Mouse (Mus musculus) right cerebral cortex, adult 18-20 months (tissue): ENCODE results near the gene Prkn.

ENCODE experiments used
- DNase-seq: peaks from one replicate; pipeline ENCODE4 v3.0.0; 2022; ENCODE audit warnings: mixed read lengths

Prkn gene

DNA sequence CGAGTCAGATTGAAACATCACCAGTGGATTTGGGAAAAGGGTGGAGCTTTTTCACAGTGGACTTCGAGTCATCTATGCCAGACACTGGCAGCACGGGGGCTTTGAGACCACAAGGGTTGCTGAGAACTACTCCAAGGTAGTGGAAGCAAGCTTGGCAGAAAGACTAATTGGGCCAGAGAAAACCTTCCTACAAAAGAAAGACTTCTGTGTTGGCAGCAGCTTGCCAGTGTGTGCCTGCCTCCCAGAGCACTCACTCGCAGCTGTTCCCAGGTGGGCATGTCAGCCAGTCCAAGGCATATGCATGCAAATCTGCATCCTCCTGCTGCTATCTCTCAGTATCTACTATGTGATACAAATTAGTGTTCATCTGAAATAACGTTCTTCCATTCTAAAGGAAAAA lies 302.1 kb downstream of the Prkn start:
- peak; percentile 80 for DNase-seq

DNA sequence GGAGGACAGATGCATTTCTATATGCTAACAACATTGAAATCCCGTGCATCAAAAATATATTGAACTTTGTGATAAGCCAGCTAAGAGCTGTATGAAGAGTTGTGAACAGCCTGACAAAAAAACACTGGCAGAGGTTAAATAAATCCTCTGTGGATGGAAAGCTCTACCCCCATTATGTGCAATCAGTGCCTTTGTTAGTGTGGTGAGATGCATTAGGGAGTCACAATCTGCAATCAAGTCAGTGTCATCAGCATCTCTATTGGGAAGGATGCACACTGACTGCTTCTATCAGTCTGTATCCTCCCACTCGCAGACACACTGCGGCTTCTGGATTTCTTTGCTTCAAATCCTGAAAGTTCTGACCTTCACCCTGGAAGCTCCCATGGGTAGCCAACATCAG lies 315.9 kb downstream of the Prkn start:
- peak; percentile 22 for DNase-seq

DNA sequence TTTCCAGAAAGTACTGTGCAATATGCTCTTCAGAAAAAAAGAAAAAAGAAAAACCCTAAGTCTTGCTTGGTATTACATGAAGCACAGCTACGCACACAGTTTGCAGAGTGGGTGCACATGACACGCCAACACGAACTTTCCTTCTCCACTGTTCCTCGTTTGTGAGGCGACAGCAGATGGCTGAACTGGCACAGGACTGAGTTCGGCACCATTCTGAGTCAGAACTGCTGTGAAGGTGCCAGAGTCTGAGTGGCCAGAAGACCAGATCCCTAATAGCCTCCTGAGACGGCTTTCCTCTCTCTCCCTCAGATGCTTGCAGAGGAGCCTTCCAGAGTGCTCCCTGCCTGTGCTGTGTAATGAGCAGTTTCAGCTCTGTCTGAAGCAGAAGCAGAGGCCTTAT lies 317.4 kb downstream of the Prkn start:
- DNase-seq: peak; percentile 91

DNA sequence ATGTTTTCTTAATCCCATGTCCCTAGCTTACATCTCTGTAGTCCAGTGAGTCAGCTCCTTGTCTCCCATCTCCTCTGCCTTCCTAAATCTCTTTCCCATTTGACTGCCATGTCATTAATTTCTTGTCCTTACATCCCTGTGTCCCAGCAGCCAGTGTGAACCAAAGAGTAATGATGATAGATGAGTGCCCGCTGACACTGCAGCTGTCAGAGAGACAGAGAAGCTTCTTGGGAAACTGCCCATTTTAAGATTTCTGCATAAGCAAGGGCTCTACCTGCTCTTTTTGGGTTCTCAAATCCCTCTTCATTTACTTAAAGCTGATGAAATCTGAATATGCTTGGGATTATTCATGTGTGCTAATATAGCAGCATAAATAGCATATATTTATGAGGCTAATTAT lies 321.3 kb downstream of the Prkn start:
- no peak for DNase-seq

DNA sequence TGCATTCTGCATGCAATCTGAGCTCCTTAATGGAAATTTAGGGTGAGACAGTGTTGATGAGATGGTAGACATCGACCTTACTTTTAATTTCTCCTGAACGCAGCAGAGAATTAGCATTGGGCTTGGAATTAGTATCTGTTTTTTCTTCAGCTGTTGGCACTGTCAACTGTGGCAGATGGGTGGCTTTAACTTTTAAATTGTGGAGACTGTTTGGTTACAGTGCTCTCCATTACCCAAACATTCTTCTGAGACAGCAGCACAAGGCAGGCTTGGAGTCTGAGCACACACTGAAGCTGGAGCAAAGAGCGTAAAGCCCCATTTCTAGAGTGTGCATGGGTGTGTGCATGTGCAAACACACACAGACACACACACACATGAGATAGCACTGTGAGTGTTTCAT lies 322.6 kb downstream of the Prkn start:
- no peak for DNase-seq

DNA sequence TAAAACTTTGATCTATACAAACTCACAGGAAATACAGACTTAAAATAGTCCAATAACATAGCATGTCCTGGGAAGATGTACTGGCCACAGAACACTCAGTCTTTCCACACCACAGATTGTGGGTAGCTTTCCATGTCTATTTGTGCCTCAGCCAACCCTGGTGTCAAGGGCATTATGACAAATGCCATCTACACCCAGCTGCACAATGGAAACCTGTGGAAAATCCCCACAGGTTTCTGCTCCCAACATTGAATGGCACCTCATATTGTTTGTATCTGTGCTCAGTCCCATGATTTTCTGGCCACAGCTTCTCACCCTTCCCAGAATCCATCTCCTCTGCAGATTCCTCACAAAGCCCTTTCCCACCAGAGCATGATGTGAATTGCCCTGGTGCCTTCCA lies 347.2 kb downstream of the Prkn start:
- no peak for DNase-seq

DNA sequence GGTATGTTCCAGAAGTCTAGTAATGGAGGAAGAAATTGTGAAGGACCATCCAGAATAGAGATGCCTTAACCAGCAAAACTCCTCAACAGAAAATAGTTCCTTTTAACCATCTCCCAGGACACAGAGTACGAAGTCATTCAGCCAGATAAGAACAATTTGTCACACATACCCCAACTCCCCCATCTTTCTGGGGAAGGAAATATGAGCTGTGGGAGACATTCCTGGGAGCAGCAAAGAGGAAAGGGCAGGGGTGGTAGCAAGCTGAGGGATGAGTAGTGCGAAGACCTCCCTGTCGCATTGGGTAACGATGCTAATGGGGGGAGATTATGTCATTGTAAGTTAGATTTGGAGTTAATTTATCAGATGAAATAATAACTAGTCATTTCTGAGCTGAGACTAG lies 348.3 kb downstream of the Prkn start:
- DNase-seq: no peak

DNA sequence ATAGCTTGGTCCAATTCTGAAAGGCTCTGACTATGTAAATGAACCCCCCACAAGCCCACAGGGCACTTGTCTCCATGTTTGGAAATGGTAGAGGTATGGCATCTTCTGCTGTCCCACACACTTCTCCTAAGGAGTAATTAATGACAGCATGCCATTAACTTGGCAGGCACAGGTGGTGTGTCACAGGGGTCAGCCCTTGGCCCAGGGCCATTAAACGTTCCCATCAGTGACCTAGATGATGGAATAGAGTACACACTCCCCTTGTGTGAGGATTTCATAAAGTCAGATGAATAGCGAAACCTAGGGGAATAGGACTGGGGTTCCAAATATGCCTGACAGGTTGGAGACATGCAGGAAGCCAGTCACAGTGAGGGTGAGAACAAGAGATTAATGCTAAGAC lies 350.1 kb downstream of the Prkn start:
- DNase-seq: no peak

DNA sequence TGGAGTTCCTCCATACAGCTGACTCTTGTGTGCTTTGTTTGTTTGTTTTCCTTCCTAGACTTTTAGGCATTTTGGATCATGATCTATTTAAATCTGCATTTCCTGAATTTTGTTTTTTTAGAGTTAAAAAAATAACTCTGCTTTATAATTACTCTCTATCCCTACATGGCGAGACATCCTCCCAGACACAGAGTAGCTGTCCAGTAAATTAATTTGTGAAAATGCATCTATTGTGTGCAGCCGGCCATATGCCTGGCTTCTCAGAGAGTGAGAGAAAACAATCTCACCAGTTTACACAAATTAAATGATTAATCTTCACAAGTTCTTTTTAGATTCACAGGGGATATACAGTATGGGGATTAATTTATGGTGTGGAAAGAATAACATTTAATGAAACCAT lies 357.9 kb downstream of the Prkn start:
- no peak for DNase-seq

DNA sequence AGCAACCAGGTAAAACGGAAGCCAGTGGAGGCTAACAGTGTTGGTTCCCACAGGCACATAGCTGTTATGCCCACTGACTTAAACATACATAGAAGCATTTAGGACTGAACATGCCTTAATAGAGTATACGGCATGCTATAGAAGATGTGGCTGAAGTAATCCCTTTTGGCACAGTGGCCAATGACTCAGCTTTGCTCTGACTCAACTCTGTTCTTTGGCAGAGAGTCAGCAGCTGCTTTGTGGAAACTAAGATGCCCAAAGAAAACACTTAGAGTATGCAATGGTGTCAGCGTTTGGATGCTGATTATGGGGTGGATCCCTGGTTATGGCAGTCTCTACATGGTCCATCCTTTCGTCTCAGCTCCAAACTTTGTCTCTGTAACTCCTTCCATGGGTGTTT lies 368.9 kb downstream of the Prkn start:
- DNase-seq: peak; percentile 69

DNA sequence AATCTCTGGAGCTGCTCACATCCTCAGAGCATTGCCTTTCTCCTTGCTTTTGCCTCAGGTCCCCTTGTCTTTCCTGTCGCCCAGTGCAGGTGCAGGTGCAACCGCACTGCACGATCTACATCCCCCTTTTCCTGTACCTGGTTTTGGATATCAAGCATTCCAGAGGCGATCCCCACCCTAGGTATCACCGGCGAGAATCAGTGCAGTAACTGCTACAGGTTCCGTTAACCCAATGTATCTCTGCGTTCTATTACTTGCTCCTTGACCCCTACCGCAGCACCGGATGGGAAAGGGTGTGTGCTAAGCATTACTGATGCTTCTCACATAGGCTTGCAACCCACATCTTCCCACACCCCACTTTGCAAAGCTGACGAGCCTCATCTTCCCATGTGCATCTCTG lies 370.8 kb downstream of the Prkn start:
- peak; percentile 28 for DNase-seq

DNA sequence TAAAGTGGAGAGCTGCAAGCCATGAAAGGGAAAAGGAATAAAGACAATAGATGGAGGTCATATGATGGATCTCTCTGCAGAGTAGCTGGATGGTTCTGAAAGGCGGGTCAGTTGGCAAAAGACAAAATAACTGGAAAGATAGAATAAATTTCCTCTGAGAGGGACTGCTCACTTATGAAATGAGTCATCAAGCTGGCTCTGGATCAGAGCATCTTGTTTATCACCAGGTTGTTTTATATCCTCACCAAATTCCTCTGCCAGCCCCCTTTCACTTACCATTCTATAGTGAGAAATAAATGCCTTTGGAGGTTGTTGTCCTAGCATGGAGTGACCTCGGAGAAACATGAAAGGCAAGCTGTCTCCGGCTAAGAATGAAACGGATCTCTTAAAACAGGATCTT lies 371.4 kb downstream of the Prkn start:
- DNase-seq: peak; percentile 23

DNA sequence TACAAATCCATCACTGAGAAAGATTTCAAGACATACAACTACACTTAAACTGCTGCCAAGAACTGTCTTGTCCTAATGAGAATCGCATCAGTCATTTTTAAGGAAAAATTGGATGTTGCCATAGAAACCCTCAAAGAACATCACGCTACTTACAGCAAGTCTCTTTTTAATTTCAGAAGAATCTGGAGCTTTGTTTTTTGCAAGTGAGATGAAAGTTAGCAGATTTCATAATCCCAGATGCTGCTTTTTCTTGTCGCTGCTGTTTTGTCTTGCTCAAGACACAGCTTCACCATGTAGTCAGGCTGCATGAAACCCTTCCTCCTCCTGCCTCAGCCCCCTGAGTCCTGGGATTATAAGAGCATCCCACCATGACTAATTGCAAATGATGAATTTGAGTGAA lies 373.5 kb downstream of the Prkn start:
- DNase-seq: peak; percentile 22

DNA sequence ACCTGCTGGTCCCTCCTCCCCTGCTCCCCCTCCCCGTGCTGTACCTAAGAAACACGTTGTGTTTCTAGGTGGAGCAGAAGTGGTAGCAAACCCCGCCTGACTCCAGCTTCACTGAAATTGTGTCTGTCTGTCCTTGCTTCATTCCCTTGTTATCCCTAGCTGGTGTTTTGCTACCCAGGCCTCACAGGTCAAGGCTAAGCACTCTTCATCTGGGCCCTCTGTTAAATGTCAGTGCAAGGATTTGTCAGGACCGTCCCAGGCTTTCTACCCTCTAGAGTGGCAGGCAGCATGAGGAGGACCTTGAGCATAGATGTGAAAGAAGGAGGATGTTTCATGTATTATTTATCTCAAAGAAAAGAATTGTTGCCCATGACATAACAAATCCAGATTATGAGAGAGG lies 388.8 kb downstream of the Prkn start:
- DNase-seq: no peak

DNA sequence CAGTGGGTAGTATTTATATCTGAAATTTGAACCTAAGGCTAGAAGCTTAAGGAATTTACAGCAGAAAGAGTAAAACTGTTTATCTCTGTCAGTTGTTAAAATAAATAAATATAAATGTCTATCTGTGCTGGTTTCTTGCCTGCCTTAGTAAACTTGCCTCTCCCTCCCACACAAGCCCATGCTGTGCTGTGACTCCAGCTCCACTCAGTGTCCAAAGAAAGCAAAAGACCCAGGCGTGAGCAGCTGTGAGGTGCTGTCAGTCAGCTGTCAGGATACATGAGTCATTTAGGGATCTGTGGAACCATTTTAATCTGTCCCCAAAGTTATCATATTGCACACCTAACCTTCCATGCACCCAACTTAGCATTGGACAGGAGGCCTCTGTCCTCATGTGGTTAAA lies 389.2 kb downstream of the Prkn start:
- DNase-seq: no peak

DNA sequence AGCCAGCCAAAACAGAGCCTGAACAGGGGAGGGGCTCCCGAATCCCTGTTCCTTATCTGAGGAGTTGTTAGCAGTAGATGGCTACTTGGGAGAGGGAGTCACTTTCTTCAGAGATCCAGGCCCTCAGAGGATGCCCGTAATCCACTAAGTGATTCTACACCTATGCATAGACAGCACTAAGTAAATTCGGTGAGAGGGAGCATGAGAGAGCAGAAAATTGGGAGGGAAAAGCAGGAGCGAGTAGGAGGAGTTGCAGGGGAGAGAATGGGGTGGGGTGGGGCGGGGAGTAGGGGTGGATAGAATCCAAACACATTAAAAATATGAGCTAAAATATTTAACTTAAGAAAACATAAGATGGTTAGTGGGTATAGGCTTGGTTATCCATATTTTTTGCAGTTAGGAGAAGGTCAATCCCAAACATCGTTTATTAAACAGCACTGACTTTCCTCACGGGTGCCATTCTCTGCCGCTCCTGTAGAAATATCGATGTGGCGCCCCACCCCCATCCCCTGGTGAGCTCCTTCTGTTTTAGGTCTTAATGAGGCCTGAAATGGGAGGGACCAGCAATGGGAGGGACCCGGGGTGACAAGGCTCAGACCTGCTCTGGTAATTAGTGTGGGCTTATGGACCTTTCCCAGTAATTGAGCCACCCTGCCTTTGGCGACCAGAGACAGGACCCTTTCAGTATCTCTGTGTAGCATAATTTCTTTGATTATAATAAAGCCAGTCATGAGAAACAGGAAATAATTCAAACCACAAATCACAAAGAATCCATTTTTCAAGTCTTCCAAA lies 390.6 kb downstream of the Prkn start:
- DNase-seq: no peak

DNA sequence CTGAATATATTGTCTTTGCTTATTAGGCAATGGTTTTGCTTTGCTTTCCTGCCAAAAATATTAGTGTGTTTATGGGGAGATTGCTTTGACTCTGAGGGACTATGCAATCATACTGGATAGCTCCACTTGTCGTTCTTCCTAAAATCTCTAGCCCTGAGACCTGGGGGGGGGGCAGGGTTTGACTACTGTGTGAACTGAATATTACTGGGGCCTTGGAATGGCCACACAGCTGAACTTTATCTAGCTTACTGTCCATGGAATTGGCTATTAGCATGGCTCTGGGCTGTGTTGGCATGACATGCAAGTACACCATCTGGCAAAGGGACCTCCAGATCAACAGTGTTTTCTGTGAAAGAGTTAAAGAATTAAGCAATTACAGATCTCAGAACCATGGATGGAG lies 395.1 kb downstream of the Prkn start:
- no peak for DNase-seq

DNA sequence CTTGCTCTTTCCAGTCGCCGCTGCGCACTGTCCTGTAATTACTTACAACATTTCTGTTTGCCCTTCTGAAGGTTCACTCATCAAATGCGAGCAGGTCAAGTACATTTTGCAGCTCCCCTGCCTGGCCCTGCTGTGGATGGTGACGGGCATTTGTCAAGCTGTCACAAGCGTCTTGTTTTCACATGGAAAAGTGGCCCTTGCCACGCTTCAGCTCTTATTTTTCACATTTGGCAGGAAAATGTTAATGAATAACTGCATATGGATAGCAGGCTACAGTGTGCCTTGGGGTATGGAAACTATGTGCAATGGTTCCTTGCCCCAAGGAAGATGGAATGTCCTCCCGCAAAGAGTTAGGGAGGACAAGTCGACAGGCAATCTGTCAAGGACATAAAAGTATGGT lies 404.9 kb downstream of the Prkn start:
- DNase-seq: no peak

DNA sequence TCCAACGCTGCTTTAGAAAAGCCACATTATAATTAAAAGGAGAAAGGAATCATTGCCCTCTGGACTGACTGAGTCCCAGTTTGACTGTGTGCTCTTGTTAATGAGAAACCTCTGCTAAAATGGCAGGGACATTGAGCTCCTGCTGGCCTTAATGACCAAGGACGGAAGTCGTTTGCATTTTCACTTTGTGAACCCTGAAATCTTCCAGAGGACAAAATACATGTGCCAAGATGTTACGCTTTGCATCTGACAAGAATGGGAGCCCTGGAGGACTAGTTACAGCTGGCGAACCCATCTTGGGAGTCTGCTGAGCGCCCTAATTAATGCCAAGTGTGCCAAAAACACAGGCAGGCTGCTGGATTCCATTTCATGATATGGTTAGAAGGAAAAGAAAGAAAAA lies 409.0 kb downstream of the Prkn start:
- no peak for DNase-seq

DNA sequence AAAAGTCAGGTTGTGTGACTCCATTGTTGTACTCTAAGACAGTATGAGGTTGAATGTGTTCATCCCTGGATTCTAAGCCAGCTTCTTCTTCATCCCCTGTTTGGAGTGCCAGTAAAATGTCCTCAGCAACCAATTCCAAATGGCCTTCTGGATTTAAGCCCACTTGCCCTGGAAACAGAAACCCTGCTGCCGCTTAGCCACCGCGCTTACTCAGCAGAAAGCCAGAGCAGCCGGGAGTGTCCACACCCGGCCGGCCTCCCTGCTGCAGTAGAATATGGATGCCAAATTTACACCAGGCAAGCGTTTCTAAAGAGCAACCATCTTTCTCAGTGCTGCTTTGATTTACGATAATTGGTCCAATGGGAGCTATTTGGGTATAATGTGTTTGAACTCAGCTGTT lies 420.5 kb downstream of the Prkn start:
- DNase-seq: no peak

DNA sequence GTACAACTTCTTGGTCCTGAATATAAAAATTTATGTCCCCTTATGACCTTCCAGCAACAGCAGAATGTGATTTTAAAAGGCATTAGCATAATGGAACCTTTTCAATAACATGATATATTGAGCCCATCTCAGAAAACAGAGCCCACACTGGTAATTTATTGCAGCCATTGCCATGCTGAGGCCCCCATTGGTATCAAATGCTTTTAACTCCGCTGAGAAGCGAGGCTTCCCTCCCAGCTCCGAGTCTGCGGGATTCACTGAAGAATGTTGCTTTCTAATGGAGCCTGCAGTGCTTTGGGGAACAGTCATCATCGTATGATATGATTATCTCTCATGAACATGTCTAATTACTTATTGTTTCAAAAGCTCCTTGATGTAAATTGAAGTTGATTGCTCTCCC lies 421.5 kb downstream of the Prkn start:
- no peak for DNase-seq

DNA sequence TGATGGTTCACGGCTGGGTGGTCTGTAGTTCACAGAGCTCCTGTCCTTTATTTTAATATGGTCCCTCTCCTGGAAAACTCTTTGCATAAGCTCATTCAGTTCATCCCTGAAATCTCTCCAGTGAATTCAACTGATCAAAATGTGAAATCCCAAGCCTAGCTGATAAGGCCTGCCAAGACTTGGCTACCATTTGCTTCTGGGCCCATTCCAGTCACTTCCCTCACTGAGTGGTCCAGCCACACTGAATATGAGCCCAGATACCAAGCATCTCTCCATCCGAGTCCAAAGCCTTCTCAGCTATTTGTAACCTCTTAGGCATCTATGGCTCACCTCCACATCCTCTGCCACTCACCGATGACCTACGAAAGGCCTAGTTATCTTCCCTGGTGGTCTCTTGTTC lies 427.8 kb downstream of the Prkn start:
- DNase-seq: no peak

DNA sequence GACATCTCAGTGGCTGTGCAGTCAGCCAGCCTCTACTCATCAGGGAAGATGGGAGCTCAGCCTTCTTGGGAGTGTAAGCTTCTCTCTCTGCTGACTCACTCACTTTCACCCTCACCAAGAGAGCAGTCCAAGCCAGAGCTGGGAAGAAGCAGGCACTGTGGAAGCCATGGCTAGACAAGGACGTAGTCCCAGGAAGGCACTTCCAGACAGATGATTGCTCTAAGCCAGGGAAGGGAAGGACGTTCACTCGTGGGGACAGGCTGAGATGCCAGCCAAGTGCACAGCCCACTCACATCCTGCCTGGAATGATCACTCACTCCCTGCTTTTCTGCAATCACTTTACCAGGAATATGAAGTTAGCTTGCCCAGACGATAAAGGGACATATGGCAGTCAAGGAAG lies 430.0 kb downstream of the Prkn start:
- peak; percentile 59 for DNase-seq

DNA sequence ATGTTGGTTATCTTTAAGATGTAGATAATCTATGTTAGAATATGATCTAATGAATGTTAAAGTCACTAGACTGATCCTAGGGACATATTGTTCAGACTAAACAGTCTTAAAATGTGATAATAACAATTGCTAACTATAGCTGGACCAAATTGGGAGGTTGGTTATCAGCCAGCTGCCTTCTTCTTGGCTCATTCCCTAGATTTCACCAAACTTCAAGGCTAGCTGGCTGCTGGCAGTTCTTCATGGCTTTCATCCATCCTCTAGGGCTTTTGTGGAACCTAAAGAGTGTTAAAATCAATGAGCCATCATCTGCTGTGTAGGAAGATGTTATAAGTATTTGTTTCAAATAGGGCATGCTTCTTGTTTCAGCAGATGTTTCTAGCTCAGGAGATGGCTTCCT lies 431.7 kb downstream of the Prkn start:
- DNase-seq: peak; percentile 53

DNA sequence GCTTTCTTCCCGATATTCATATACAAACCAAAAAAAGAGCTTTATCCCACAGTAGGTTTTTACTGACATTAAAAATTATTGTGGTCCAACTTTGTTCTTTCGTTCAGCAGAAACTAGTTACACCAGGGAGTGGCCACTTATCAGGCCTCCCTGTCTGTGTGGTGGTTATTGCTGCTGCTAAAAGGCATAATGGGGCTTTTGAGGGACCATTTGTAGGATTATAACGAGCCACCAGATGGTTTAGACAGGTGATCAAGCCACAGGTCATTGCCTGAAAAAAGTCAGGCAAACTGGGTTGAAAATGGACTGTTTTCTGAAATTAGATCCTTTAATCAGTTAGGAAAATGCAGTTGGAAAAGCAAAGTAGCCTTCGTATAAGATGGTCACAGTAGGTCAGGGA lies 444.1 kb downstream of the Prkn start:
- DNase-seq: no peak

DNA sequence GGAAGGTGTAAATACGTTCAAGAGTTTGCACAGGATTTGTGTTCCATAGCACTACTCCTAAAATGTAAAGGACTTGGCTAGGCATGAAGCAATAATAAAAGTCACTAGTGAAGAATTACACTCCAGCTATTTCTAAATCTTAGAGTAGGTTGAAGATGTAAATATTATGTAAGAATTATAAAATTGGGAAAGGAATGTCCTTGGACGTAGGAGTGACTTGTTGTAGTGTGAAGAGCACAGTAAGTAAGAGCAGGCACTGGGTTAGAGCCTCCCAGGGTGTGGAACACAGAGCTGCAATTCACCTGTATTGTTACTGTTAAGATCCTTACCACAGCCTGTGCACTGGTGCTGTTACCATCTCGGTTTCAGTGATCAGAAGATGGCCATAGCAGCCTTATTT lies 450.0 kb downstream of the Prkn start:
- DNase-seq: no peak
